Mouse (Mus musculus) layer of hippocampus, adult 8-10 months (tissue): ENCODE measurements around the gene Fam207a. TPM values are rescaled to one million over a fixed set of nuclear protein-coding genes. Genes with fewer than 3 reads are reported as not detected.
A peak's percentile ranks its signal among the peaks of the same experiment; 100 is the strongest.

Source experiments
- DNase-seq, 2 experiments: peaks; one replicate each; pipeline ENCODE4 v3.0.0; 2022; ENCODE audit warnings: low spot score in 2 of 2
- total RNA-seq, 4 experiments: library from RNA; stranded (reverse); gene quantifications; 2 replicates each; pipeline ENCODE4 v1.2.4; 2022

Gene Fam207a
- total RNA-seq, 4 experiments from 2014 or later: 30.5 to 39.0 (median 31.9) TPM

GRCm38 (mm10) chr10:77502967-77503922 lies 12.3 kb downstream of the Fam207a start:
- peak in 1 of 2 experiments; percentile 28 for DNase-seq

- no peak for DNase-seq
Observed at GRCm38 (mm10) chr10:77500636-77501035, 14.9 kb downstream of the Fam207a start.

GRCm38 (mm10) chr10:77498254-77498653 lies 17.3 kb downstream of the Fam207a start:
- no peak for DNase-seq

GRCm38 (mm10) chr10:77497185-77497584 lies 18.4 kb downstream of the Fam207a start:
- DNase-seq: no peak

- DNase-seq: no peak
Observed at GRCm38 (mm10) chr10:77492885-77493284, 22.7 kb downstream of the Fam207a start.

- DNase-seq: no peak
Observed at GRCm38 (mm10) chr10:77491585-77491984, 24.0 kb downstream of the Fam207a start.

- DNase-seq: no peak
Observed at GRCm38 (mm10) chr10:77488168-77488567, 27.4 kb downstream of the Fam207a start.

- DNase-seq: no peak
Observed at GRCm38 (mm10) chr10:77485786-77486185, 29.8 kb downstream of the Fam207a start.

GRCm38 (mm10) chr10:77484205-77484935 lies 31.2 kb downstream of the Fam207a start:
- DNase-seq: no peak

- no peak for DNase-seq
Observed at GRCm38 (mm10) chr10:77481814-77482213, 33.8 kb downstream of the Fam207a start.

- DNase-seq: no peak
Observed at GRCm38 (mm10) chr10:77479972-77480371, 35.6 kb downstream of the Fam207a start.

GRCm38 (mm10) chr10:77476907-77477306 lies 38.7 kb downstream of the Fam207a start:
- DNase-seq: no peak

GRCm38 (mm10) chr10:77472188-77472587 lies 43.4 kb downstream of the Fam207a start:
- peak in 1 of 2 experiments; percentile 24 for DNase-seq

GRCm38 (mm10) chr10:77471512-77471911 lies 44.1 kb downstream of the Fam207a start:
- DNase-seq: no peak

GRCm38 (mm10) chr10:77470763-77471162 lies 44.8 kb downstream of the Fam207a start:
- DNase-seq: no peak

- no peak for DNase-seq
Observed at GRCm38 (mm10) chr10:77468675-77469074, 46.9 kb downstream of the Fam207a start.

- no peak for DNase-seq
Observed at GRCm38 (mm10) chr10:77467407-77467806, 48.2 kb downstream of the Fam207a start.

GRCm38 (mm10) chr10:77465902-77466301 lies 49.7 kb downstream of the Fam207a start:
- DNase-seq: no peak

GRCm38 (mm10) chr10:77464181-77464936 lies 51.2 kb downstream of the Fam207a start:
- DNase-seq: no peak

- no peak for DNase-seq
Observed at GRCm38 (mm10) chr10:77461161-77461560, 54.4 kb downstream of the Fam207a start.

- no peak for DNase-seq
Observed at GRCm38 (mm10) chr10:77457701-77458100, 57.9 kb downstream of the Fam207a start.
